Mouse (Mus musculus): ENCODE data around the gene Trmt1.
A peak's percentile ranks its signal among the peaks of the same experiment; 100 is the strongest.

Trmt1 gene

DNA sequence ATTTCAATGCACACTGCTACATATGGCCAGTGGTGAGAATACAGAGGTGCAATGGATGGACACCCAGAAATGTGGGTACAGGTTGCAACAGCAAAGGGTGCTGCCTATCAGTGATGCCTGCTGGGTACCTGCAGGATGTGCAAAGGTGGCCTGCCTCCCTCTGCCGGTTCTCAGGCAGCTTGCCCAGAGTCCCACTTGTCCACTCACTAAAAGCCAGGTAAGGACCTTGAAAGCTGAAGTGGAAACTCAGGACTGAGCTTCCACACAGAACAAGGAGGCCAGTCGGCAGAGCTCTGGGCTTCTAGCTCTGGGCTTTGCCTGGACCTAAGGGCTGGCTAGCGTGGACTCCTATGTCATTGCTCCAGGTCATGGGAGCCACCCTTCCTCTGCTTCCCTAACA is 25.2 kb downstream of the Trmt1 start:
- no peak for DNase-seq

DNA sequence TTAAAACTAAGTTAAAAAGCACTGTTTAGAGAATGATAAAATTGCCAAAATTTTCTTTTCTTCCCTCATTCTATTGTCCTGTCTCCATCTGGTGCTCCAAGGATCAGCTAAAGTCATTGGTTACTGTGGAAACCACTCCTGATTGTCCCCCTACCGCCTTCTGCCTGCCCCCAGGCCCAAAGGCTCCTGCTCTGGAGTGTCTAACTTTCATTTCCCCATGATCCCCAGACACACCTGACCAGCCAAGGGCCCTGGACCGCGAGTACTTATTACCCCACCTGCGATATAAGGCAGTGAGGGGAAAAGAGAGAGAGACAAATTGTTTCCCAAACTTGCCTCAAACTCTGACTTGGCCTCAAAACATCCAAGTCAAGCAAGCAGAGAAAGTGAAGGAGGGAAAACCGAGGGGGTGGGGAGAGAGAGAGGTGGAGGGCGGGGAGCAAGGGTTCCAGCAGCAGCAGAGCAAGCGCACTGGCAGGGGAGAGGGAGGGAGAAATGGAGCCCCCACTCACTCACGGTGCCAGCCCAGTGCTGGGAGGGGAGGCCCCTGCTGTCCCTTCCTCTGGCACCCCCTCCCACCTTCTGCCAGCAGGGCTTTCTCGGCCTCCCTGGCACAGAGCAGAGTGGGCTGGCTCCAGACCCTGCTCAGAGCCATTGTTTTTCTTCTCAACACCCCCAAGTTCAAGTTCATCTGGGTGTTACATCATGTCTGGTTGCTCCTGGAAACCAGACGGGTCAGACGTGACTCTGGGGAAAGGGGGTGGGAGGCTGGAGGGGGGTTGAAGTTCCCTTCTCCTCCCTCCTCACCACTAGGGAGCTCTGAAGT is 26.0 kb downstream of the Trmt1 start:
- DNase-seq, result peak; percentile 77

DNA sequence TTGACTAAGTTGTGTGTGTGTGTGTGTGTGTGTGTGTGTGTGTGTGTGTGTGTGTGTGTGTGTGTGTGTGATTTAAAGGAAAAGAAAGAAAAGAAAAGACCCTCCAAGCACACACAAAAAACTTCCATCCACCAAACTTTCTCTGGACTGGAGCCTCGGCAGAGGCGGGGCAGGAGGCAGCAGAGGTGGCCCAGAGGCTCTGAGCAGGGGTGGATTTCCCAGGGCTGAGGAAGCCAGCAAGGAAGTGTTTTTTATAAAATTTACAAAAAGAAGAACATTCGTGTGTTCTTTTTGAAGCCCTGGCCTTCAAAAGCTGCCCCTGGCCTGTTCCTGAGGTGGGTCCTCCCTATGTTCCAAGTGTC is 26.6 kb downstream of the Trmt1 start:
- no peak for DNase-seq

DNA sequence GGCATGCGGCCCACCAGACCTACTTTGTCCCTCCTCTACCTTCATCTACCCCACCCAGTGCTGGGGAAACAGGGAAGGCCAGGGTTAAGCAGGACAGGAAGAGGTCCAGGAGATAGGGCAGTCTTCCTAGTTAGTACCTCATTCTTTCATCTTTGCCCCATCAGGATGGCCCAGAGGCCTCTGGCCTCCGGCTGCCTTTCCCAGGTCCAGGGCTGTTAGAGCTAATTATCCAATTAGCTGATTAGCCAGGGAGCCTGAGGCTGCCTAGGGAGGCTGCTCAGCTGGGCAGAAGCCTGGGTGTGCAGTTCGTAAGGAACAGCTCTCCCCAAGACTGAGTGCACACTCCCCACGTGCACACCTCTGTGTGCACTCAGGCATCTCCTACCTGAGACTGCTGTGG is 27.3 kb downstream of the Trmt1 start:
- DNase-seq, result no peak

DNA sequence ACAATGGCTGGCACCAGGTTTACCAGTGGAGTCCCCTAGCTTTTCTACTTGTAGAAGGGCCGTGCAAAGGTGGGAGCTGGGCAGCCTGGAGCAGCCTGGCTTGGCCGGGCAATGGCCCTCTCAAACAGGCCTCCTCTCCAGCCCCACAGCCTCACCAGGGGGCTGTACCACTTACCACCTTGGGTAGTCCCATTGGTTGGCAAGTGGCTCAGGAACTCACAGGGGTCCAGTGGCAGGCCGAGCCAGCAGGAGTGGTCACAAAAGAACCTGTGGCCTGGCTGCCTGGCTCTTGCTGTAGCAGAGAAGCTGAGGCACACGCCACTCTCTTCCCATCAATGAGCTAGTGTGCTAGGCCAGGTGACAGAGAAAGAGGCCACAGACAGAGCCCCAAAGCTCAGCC is 28.1 kb downstream of the Trmt1 start:
- no peak for DNase-seq

DNA sequence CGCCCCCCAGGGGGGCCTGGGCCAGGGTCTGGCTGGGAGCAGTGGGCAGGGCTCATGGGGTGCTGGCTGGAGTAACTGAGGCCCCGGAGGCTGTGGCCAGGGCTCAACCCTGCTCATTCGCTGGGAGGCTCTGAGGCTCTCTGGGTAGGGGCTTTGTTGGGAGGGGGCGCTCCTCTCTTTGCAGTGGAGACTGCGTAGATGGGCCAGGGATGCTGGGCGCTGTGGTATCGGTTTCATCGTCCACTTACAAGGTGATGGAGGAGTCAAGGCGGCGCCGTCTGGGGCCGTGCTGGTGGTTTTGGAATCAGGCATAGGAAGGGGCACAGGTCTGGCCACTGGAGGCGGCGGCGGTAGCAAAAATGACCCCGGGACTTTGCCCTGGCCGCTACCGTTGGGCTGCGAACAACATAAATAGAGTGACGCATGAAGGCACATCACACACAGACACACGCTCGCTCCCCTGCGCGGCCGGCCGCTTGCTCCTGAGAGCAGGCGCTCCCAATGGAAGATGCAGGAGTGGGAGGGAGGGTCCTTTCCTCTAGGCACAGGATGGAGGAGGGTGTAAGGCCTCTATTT is 29.9 kb downstream of the Trmt1 start:
- no peak for DNase-seq

DNA sequence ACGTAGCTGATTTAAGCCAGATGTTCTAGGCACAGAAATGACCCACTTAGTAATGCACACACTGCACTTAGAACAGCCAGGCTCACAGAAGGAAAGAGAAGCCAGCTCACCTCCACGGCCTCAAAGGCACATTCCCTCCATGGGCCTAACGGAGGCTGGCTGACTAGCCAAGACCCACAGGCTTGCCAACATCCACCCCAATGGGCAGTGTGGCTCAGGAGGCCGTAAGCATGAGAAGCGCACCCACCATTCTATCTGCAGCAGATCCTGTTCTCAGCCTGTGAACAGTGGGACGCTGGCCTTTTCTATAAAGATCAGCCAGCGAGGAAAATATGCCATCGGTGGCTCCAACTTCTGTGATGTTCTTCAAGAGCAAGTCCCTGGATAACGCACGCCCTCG is 30.7 kb downstream of the Trmt1 start:
- no peak for DNase-seq

DNA sequence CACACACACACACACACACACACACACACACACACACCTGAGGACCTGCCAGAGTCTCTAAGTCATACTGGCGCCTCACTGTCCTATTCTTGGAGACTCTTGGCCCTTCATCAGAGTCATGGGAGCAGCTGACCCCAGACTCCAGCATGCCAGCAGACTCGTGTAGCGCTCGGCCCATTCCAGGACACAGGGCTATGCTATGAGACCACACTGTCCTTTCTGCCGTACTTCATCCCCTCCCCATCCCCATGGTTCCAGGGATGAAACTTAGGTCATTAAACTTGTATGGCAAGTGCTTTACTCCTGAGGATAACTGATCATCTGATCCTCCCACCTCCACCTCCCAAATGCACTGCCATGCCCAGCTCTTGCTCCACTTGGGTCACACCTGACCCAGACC is 32.4 kb downstream of the Trmt1 start:
- no peak for DNase-seq

DNA sequence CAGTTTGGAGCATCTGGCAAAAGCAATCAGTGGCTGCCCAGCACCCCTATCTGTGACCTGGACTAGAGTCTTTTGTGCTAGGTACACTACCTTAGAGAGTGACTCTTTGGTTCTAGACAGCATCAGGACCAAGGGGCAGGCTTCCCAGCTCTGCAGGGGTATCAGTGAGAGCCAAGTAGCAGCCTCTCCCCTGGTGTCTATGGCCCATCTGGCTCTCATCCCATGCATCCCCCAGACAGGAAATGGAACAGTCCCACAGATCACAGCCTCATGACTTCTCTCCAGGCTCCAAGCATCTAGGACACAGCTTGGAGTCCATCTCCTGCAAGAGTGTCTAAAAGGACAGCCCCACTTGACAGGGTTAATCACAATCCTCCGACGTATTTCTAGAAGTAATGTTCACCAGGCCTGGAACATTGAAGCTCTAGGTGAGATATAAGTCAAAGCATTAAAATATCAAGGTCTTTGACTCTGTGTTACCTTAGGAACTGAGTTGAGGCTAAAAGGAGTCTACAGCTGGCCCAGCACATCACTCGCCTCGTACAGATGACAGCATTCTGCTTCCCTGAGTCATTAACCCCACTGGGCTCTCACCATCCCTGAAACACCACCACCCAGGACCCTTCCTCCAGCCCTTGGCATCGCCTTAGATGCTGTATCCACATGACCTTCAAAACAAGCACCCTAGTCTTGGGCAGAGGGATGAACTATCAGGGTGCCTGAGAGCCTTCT is 33.0 kb downstream of the Trmt1 start:
- DNase-seq, result no peak

DNA sequence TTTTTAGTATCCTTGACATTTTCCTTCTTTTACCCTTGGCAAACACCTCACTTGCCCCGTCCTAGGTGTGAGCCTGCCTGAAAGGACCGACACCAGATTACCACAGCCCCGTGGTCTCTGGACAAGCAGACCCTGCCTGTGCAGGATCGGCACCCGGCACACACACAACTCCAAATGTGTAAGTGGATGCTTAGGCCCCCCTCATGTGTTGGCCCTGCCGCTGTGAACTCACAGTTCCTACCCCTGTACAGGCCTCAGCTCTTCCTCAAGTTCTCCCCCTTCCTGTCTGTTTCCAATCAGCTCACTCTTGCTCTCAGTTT is 36.4 kb downstream of the Trmt1 start:
- no peak for DNase-seq

DNA sequence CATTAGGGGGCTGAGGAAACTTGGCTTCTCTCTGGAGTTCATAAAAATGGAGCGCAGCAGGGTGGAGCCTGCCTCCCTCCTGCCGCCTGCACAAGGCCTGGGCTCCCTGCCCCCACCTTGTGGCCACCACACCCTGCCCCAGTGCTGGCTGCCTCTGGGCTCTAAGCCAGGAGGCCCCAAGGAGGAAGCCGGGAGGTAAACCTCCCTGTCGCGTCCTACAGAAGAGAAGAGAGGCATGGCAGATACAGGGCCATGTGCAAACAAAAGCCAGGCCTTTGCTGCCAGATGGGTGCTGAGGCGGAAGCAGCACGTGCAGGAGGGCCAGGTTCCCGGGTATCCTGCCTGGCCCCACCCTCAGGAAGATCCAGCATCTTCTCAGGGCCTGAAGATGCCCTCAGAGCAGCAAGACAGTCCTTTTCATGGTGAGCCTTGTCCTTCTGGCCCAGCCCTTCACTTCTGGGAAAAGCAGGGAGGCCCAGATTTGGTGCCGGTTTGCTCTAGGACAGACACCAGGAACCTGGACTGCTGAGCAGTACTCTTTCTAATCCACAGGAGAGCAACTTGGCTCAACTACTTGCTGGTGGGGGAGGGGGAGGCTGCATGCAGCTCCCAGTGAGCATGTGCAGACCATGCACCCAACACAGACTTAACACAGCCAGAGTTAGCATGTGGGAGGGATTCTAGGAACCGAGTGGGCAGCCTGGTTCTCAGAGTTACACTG is 36.9 kb downstream of the Trmt1 start, which contains the start of gene G430095P16Rik:
Gene G430095P16Rik, plus strand, starts transcription at position 158 of the 721 bp plus-strand sequence.
- DNase-seq, result peak; percentile 85

DNA sequence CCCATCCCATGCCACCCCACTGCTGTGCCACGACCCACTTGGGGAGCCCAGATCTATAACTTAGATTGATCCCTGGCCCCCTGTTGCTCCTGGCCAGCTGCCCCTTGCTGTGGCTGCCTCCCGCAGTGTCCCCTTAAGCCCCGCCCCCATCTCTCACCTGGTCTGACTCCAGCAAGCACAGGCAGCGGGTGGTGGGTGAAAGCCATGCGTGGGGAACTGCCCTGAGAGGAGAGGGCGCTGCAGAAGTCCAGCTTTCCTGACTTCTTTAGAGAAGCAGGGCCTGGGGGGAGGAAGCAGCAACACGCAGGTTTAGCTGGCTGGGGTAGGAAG is 37.4 kb downstream of the Trmt1 start:
- peak; percentile 75 for DNase-seq

DNA sequence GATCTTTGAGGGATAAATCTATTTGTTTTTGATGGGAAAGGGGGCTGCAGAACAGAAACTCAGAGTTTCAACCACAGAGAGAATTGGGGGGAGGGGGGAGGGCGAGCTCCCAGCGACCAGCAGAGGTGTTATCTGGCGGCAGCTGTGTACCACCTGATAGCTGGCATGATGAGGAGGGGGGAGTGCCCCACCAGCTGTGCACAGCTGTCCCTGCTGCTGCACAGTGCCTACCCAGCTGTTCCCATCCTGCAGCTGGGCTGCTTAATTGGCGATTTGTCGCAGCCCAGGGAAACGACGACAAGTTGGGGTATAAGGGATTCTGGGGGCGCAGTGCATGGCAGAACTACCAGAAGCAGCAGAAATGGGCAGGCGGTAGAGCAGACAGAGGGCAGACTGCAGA is 38.6 kb downstream of the Trmt1 start:
- no peak for DNase-seq

DNA sequence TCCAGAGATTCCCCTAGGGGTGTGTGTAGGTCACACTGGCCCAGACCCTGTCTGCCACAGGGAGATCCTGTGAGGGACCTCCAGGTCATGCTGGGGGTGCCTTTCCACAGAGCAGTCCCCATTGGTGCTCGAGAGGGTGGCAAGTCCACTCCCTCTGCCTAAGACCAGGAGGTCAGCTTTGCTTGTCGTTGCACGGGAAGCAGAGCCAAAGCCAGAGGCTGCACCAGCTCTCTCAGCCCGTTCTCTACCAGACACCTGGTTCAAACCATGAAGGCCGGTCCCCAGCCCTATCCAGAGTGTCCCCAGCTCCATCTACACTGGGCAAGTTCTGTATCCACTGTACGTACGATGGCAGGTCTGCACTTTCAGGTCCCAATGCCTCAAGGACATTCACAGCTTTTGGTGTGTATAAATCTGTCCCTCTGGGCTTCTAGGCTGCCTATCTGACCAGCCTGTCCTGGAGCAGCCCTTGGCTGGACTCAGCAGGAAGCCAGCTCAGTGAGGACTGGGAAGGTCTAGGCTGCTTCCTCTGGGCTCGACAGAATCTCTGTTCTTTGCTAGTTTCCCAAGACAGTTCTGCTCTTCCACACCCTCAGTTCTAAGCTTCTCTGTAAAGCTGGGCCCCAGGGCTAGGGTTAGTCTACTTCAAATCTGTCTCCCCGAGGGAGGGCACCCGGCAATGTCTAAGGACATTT is 39.3 kb downstream of the Trmt1 start:
- DNase-seq, result no peak

DNA sequence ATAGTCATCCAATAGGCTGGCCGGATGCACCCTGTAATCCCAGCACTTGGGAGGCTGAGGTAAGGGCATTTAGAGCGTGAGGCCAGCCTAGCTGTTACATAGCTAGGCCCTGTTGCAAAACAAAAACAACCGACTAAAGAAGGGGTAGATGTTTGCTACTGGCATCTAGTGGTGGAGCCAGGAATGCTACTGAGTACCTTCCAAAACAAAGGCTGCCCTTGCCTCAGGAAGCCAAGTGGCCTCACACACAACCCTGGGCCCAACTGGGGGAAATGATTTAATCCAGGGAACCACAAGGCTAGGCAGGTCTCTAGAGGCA is 39.8 kb downstream of the Trmt1 start:
- peak; percentile 65 for DNase-seq

DNA sequence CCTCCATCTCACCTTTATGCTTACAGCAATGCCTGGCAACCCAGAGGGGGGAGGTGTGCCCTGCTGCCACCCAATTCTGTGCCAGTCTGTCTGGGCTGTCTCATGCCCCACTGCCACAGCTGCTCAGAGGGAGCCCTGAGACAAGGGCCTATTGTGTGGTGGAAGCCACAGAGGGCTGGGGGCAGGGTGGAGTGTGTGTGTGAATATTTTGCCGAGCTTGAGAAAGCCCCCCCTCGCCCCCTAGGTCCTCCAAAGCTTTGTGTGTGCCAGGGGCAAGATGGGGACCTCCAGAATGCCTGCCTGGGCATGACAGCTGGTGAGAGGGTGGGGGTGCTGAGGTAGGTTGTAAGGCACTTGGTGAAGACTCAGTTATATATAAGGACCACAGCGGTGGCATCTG is 42.4 kb downstream of the Trmt1 start:
- DNase-seq, result no peak

DNA sequence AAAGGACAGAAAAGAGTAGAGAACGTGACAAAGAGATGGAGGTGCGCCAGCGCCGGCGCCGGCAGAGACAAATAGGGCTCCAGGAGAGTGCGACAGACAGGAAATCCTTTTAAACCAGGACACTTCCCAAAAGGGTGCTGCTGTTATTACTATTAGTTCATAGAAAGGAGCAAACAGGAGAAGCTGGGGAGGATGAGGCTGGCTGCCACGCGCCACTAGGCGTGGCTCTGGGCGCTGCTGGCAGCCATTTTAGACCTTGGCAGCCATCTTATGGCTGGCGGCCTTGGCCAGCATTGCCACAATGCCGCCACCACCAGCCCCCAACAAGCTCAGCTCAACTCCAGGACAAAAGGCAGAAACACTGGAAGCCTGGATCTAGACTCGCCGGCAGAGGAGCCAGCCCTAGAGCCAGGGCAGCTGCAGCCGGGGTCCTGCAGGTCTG is 43.8 kb downstream of the Trmt1 start:
- DNase-seq, result peak; percentile 64

DNA sequence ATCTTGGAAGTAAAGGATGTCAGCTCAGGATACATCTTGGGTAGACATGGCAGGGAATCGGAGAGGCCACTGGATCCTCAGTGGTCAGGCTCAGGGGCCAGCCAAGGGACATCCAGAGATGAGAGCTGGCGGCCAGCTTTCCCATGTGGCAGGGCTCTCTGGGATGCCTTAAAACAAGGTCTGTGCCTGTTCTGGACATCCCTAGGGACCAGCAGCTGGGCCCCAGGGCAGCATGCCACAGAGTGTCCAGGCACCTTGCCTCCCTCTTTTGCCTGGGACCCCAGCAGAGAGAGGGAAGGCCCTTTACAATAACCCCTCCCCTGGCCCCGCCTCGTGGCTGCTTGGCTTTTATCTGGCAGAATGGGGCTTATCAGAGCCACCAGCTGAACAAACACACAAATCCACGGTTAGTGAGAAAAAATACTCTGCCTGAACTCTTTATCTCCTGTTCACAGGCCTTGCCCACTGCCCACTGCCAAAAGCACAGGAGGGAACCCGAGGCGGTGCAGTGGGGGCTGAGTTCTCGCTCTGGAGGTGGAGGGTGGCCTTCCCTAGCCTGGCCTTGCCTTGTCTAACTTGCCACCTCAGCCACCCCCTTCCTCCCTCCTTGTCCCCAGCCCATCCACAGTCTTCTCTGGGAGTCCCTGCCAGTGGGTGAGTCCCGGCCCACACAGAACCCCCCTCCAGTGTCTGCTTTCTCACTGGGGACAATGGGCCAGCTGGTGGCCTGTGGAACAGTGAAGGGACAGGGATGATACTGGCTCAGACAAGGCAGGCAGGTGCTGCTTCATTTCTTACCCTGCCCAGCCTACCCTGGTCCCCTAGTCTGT is 44.6 kb downstream of the Trmt1 start:
- DNase-seq, result no peak

DNA sequence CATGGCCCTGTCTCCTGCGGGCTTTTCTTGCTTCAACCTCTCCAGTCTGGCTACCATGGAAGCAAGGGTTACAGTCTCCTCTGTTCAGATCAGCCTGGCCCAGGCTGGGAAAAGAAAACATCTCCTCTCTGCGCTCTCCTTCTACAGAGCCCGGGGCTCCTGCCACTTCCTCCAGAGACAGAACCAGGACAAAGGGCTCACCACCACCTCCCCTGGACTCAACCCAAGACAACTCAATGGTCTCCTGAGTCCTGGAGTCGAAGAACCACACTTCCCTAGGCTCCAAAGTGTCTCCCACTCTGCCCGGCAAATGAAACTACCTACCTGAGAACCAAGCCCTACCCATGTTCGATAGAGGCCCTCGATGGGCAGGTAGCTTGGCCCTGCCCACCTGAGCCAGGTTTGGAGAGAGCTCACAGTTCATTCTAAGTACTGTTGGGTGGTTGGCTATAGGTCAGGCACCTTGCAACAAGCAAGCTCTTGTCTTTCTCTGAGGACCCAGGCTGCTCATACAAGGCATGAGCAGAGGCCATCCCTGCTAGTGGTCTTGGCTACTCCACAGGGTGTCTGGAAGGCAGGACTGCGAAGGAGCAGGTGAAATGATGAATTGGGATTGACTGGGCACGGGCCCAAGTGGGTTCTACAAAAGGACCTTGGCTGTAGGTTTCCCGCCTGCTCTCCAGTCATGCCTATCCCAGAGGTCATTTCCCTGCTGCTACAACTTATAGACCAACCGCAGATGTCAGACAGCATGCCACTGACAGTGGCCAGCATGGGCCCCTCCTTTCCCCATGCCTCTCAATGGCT is 45.5 kb downstream of the Trmt1 start:
- DNase-seq, result no peak

DNA sequence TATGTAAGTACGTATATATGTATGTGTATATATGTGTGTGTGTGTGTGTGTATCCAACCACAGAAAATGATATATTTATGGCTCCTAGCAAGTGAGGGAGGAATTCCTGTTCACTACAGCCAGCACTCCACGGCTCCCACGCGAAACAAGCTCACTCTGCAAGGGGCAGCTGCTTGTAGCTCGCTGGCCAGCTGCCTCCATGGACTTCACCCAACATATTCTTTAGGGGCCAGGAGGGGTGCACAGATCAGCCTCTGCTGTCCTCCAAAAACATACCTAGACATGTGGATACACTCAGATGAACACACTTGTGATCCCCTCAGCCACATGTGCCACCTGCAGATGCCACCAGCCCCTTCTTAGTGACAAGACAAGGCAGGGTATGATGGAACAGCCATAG is 46.4 kb downstream of the Trmt1 start:
- DNase-seq, result no peak

DNA sequence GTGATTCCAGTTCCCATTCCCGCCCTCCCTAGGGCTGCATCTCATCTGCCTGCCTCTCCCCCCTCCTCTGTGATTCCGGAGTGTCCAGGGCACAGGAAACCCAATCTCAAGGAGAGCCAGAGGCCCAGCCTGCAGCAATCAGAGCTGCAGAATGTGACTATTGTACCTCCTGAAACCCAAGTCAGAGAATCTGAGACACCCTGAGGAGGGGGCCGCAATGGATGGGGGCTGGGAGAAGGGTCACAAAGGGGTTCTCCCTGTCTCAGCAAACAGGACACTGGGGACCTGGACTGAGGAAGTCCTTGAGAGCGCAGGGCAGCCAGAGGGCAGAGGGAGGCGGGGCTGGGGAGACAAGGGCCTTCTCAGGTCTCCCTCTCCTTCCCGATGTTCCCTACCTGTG is 46.9 kb downstream of the Trmt1 start:
- peak; percentile 58 for DNase-seq

All from kidney, postnatal 10 days (tissue).